Mouse (Mus musculus) lung, embryonic 15.5 days (tissue): ENCODE measurements around the gene Slc40a1. TPM values are rescaled to one million over a fixed set of nuclear protein-coding genes. Genes with fewer than 3 reads are reported as not detected.

ENCODE experiments used
- ATAC-seq: fragments of 200-750 bp; cut with Nextera tagmentation; 2 replicates; pipeline ENCODE4 v1.8.0; 2017; ENCODE audit warnings: moderate number of reproducible peaks, borderline replicate concordance; ENCODE audit not compliant: low FRiP score, low TSS enrichment; ENCODE audit errors: extremely low read depth
- H3K27ac ChIP-seq: fragments of 300-500 bp; sonication (generic); 2 replicates; pipeline ENCODE4 v1.5.1; 2015; ENCODE audit warnings: moderate library complexity, mild to moderate bottlenecking, inconsistent platforms
- H3K27me3 ChIP-seq: fragments of 300-500 bp; sonication (generic); 2 replicates; pipeline ENCODE4 v1.6.1; 2015; ENCODE audit warnings: inconsistent platforms
- H3K36me3 ChIP-seq: fragments of 300-500 bp; sonication (generic); 2 replicates; pipeline ENCODE4 v1.6.1; 2015; ENCODE audit warnings: inconsistent platforms
- H3K4me1 ChIP-seq: fragments of 300-500 bp; sonication (generic); 2 replicates; pipeline ENCODE4 v1.6.1; 2015; ENCODE audit warnings: inconsistent platforms
- H3K4me2 ChIP-seq: fragments of 300-500 bp; sonication (generic); 2 replicates; pipeline ENCODE4 v1.6.1; 2015; ENCODE audit warnings: inconsistent platforms, mild to moderate bottlenecking, moderate library complexity
- H3K4me3 ChIP-seq: fragments of 300-500 bp; sonication (generic); 2 replicates; pipeline ENCODE4 v1.5.1; 2015; ENCODE audit warnings: mild to moderate bottlenecking, inconsistent platforms
- H3K9ac ChIP-seq: fragments of 300-500 bp; sonication (generic); 2 replicates; pipeline ENCODE4 v1.6.1; 2015; ENCODE audit warnings: inconsistent platforms
- H3K9me3 ChIP-seq: fragments of 300-500 bp; sonication (generic); 2 replicates; pipeline ENCODE4 v1.6.1; 2016; ENCODE audit warnings: inconsistent platforms
- WGBS: fragments of 180-500 bp; shearing (Covaris S2); methylation state at CpG from one replicate; pipeline ENCODE4 v1.1.7; 2015; 5-methylcytosine and 5-hydroxymethylcytosine counted together
- polyA plus RNA-seq: library from polyadenylated mRNA; unstranded; fragments of >200 nt; fragmentation: Nextera tagmentation; extraction: Ambion mirVana; gene quantifications from 2 replicates; pipeline ENCODE4 v1.2.1, GENCODE M21; 2015

Slc40a1 gene
- polyA plus RNA-seq, 1 experiment from 2014 or later: 44.6 TPM

DNA sequence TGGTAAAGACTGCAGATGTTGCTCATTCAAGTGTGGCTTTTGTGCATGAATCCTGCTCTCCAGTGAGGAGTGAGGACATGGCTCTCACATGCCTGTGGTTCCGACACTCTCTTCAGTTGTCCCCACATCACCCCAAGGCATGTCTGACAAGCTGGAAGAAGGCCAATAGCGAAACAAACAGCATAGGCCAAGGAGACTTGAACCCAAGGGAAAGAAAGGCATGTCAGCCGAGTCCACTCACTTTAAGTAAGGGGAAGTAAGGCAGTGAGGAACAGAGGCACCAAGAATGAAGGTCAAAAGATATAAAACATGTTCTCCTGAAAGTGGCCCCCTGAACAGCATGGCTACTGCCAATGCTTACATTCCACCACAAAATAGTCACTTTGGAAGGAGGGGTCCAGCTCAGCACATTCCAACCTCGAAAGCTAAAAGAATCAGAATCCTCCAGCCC, 61.7 kb downstream of the Slc40a1 start:
- Histone ChIP-seq H3K27ac (peak overlapping the region; percentile 50; the same call in 1 of the 2 replicates), H3K4me1 (peaks cover 52% of the 10 kb centered on the region), H3K27me3 (peaks cover 21% of the 10 kb centered on the region), H3K9me3 (peaks cover 3% of the 10 kb centered on the region; the same call in 1 of the 2 replicates), H3K4me3 (no peak overlapping the region), H3K9ac (no peak overlapping the region), H3K36me3 (no peaks in the 10 kb centered on the region), H3K4me2 (no peak overlapping the region)
- 22% methylated on average over 4 of the region's 4 CpGs for WGBS
- no peak; the same call in 1 of the 2 replicates for ATAC-seq

DNA sequence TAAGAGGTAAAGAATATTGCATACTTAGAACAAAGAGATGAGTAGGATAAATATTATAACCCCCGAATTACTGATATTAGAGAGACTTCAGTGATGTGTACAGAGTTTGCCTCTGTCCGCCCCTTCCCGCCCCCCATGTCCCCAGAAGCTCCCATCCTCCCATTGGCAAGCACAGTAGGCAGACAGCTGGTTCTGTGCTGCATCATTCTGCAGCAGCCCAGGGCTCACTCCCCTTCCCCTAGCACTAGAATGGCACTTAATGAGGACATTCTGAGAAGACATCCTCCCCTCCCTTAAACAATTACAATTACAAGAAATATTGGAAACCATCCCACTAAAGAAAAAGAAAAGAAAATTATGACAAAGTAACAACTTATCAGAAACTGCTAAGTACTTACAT, 62.7 kb downstream of the Slc40a1 start:
- Histone ChIP-seq H3K4me3 (no peak overlapping the region), H3K9ac (no peak overlapping the region), H3K9me3 (peaks cover 3% of the 10 kb centered on the region; the same call in 1 of the 2 replicates), H3K4me2 (no peak overlapping the region), H3K27ac (no peak overlapping the region), H3K4me1 (peaks cover 52% of the 10 kb centered on the region), H3K27me3 (peaks cover 14% of the 10 kb centered on the region), H3K36me3 (no peaks in the 10 kb centered on the region)
- no peak for ATAC-seq
- 86% methylated on average over 3 of the region's 3 CpGs for WGBS

GRCm38 (mm10) chr1:45861162-45861561, 65.2 kb downstream of the Slc40a1 start:
- H3K27me3 ChIP-seq: peaks cover 9% of the 10 kb centered on the region
- no peak for ATAC-seq
- peaks cover 30% of the 10 kb centered on the region for H3K4me1 ChIP-seq
- no peak overlapping the region for H3K27ac ChIP-seq
- no peak overlapping the region for H3K4me3 ChIP-seq
- no peak overlapping the region for H3K9ac ChIP-seq
- no peaks in the 10 kb centered on the region for H3K36me3 ChIP-seq
- no peak overlapping the region for H3K4me2 ChIP-seq
- H3K9me3 ChIP-seq: peaks cover 3% of the 10 kb centered on the region; the same call in 1 of the 2 replicates

DNA sequence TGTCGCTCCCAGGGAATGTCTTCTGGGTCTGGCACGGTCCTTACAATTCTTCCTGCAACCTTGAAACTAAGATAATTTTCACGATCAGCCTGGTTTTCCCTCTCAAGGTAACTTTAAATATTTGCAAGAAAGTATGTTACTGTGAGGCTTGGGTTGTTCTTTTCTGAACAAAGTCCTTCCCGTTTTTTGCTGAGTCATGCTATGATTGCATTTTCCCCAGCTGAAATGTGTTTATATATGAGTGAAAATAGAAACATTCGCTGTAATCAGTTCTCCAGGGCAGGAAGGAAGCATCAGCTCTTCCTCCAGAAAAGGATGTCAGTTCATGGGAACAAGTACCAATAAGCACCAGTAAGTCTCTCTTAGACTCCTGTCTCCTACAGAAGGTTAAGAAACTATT, 66.0 kb downstream of the Slc40a1 start:
- Histone ChIP-seq H3K4me2 (peak overlapping the region; percentile 28), H3K27ac (no peak overlapping the region), H3K27me3 (peaks cover 9% of the 10 kb centered on the region), H3K4me3 (no peak overlapping the region), H3K9me3 (peaks cover 3% of the 10 kb centered on the region; the same call in 1 of the 2 replicates), H3K36me3 (no peaks in the 10 kb centered on the region), H3K4me1 (peaks cover 23% of the 10 kb centered on the region), H3K9ac (no peak overlapping the region)
- ATAC-seq: no peak
- 19% methylated on average over 5 of the region's 5 CpGs for WGBS

Other genes with a start within 250 kb of the Slc40a1 start
- 68.2 and 80.2 TPM in 2 replicates for gene Wdr75, start 131.4 kb downstream of the Slc40a1 start, polyA plus RNA-seq
- not detected in 2 replicates for gene Gm5269, start 36.2 kb downstream of the Slc40a1 start, polyA plus RNA-seq
- gene Dnah7b, start 139.8 kb upstream of the Slc40a1 start, polyA plus RNA-seq: 1.8 and 2.2 TPM in 2 replicates